Mouse (Mus musculus) brain, embryonic 14.5 days (tissue): Measurements from ENCODE around the gene Prdm16.

Experiments
- CTCF ChIP-seq: fragments of 200-500 bp; IDR thresholded peaks from 2 replicates; pipeline ENCODE4 v1.5.1; 2012; ENCODE audit warnings: inconsistent platforms, mild to moderate bottlenecking, moderate library complexity, borderline replicate concordance; ENCODE audit not compliant: insufficient read depth, insufficient read length; ENCODE audit errors: extremely low read depth
- POLR2A ChIP-seq: fragments of 200-500 bp; IDR thresholded peaks from 2 replicates; pipeline ENCODE4 v1.6.1; 2012; ENCODE audit warnings: mild to moderate bottlenecking, inconsistent platforms, borderline replicate concordance; ENCODE audit not compliant: poor library complexity, insufficient read depth, insufficient read length, severe bottlenecking; ENCODE audit errors: extremely low read depth

GRCm38 (mm10) chr4:154557168-154557567, 79.5 kb downstream of the Prdm16 start:
- no peak for TF ChIP-seq POLR2A
- no peak for TF ChIP-seq CTCF
